Mouse (Mus musculus): ENCODE data around the gene Fadd.

- TF ChIP-seq CTCF (conservative IDR thresholded peaks at IDR 0.05; ENCODE audit: low read length), result no peak
- no peak for TF ChIP-seq POU5F1 (IDR thresholded peaks at IDR 0.05; ENCODE audit: borderline replicate concordance, low read length)
Measured at GRCm38 (mm10) chr7:144628334-144628915, 46.2 kb upstream of the Fadd start.

Measured in E14TG2a.4 (cell line).